Mouse (Mus musculus) testis, adult 2 months (tissue): ENCODE results near the gene Slc51a.

Source experiments
- CTCF ChIP-seq: fragments of 200-500 bp; IDR thresholded peaks from 2 replicates; pipeline ENCODE4 v1.5.1; 2012; ENCODE audit warnings: low read depth, mild to moderate bottlenecking, inconsistent platforms, low read length, moderate library complexity; ENCODE audit not compliant: control insufficient read depth, insufficient read depth, insufficient replicate concordance
- POLR2A ChIP-seq: fragments of 200-500 bp; IDR thresholded peaks from 2 replicates; pipeline ENCODE4 v1.6.1; 2012; ENCODE audit warnings: low read depth, mild to moderate bottlenecking, inconsistent platforms, low read length, moderate library complexity; ENCODE audit not compliant: control insufficient read depth

GRCm38 (mm10) chr16:32506298-32506697 lies 18.6 kb upstream of the Slc51a start:
- TF ChIP-seq CTCF (no peak), POLR2A (no peak)
